Mouse (Mus musculus): ENCODE data around the gene Sh3rf3.

Sh3rf3 gene

GRCm38 (mm10) chr10:58974138-58974537, 161.0 kb downstream of the Sh3rf3 start:
- in situ Hi-C loops (cut with MboI; ENCODE audit: unreplicated experiment in 2 of 2), result no loop called here

DNA sequence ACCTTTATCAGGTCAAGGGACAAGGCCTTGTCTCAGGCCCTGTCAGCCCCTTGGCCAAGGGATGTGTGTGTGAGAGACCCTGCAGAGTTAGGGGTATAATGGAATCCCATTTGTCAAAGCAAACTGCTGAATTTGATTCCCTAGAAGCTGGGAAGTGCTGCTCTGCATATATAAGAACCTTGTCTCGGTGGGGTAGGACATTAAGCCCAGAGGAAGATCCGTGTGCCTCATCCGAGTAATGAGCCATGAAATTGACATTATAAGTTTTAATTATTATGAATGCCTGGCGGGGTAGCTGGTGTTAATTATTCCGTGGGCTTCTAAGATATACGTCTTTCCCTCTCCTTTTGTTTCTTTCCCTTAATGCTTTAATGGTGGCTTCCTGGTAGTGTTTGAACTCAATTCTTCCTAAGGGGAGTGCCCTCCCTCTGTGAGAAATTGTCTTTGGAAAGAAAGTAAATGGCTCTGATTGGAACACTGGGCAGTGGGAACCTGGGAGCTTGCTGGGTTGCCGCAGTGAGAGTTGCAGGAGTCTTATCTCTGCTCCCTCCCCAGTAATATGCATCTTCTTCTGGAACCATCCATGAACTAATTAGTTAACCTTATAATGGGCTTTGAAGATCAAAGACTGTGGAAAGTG, 166.3 kb downstream of the Sh3rf3 start:
- in situ Hi-C loops (cut with MboI; ENCODE audit: unreplicated experiment in 2 of 2), result no loop called here

DNA sequence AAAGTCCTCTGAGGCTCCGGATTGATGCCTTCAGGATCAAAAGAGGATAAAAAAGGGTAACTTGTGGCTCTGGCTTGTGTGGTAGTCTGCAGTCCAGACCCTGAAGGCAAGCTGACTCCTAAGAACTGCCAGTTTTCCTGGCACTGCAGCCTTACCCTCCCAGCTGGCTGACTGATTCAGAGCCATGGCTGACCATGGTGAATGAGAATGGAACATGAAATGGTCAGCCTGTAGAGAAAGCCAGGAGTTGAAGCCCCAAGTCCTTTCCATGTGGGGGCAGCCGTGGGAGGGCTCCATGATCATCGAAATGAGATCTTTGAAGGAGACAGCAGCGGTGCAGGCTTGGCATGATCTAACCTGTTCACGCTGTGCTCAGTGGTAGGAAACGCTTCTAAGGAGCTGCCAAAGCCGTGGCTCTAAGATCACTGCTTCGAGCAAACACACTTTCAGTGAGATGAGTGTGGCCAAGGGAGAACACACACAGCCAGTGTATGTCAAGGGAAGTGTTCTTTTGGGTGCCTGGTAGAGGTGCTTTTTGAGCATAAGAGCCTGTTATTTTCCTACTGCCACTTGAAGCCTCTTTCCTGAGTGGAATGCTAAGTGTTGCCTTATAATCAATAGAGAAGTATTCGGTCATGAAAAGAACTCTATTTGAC, 168.6 kb downstream of the Sh3rf3 start:
- in situ Hi-C loops (cut with MboI; ENCODE audit: unreplicated experiment in 2 of 2), result no loop called here

DNA sequence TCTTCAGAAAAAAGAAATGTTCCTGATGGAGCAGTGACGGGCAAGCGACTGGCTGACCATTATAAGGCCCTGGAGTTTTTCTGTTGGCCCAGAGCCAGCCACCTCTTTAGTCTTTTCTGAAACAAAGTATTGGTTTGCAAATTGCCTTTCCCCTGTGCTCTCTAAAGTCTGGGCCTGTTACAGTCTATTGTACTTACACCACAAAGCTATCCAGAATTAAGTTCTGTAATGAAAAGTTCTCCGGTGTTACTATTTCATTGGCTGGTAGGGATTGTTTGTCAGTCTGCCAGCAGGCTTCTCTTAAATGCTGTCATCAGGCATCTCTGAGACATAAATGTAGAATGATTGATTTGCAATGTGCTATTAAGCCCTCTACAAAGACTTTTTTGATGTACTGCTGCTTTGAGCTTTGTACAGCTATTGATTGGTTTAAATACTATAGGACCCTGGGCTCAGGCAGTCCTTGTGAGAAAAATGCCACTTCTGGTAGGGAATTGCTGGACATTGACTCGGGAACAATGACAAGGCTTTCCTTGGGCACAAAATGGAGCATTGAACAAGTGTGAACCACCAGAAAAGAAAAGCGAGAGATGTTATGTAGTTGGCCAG, 169.5 kb downstream of the Sh3rf3 start:
- in situ Hi-C loops (cut with MboI; ENCODE audit: unreplicated experiment in 2 of 2), result no loop called here

GRCm38 (mm10) chr10:58991611-58992010, 178.5 kb downstream of the Sh3rf3 start:
- in situ Hi-C loops (cut with MboI; ENCODE audit: unreplicated experiment in 2 of 2), result no loop called here

- in situ Hi-C loops (cut with MboI; ENCODE audit: unreplicated experiment in 2 of 2), result no loop called here
These were observed 181.6 kb downstream of the Sh3rf3 start for GRCm38 (mm10) chr10:58994726-58995125.

DNA sequence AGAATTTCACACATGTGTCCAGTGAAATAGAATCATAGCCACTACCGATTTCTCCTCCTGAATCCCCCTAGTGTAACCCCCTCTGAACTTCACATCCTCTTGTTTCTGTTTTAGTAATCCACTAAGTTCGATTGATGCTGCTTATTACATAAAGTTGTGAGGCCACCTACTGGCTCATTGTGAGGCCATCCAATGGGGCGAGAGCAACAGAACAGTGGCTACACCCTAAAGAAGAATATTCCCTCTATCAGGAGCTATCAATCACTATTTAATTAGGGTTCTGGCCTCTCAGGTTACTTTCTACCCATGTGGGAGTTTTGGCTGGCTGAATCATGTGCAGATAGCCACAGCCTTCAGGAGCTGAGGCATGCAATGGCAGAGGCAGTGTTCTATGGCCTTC, 182.0 kb downstream of the Sh3rf3 start:
- in situ Hi-C loops (cut with MboI; ENCODE audit: unreplicated experiment in 2 of 2), result no loop called here

DNA sequence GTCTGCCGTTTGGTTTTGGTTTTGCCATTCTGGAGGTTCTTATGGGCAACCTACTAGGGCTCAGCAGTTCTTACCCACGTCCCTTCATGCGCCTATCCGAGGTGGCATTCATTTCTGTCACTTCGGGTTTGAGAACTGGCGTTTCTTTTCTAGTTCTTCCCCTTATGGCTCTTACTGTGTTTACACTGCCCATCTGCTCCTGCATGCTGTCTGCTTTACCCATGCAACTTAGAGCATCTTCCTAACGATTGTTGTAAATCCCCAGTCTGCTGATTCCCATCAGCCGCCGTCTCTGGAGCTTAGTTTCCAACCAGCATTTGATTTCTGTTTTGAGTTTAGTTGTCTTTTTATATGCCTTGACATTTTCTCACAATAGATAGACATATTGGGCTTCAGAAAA, 189.2 kb downstream of the Sh3rf3 start:
- in situ Hi-C loops (cut with MboI; ENCODE audit: unreplicated experiment in 2 of 2), result no loop called here

DNA sequence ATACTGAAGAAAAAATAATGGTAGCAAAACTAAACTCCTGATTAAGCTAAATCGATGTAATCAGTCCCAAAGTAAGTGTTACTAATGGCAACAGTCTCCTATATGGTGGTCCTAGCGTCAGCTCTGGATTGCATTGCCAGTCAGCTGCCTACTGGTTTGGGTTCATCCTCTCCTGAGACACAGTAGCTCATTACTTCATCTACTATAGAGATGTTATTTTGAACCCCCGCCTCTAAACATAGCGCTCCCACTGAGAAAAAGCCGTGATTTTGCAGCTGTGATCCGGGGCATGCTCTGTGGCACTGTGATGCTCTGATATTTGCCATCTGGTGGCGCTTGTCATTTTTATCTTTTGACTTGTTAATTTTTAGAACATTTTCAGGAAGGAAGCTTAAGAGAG, 198.3 kb downstream of the Sh3rf3 start:
- in situ Hi-C loops (cut with MboI; ENCODE audit: unreplicated experiment in 2 of 2), result no loop called here

- in situ Hi-C loops (cut with MboI; ENCODE audit: unreplicated experiment in 2 of 2), result no loop called here
These were observed 200.5 kb downstream of the Sh3rf3 start for GRCm38 (mm10) chr10:59013618-59014017.

- in situ Hi-C loops (cut with MboI; ENCODE audit: unreplicated experiment in 2 of 2), result no loop called here
These were observed 206.3 kb downstream of the Sh3rf3 start for GRCm38 (mm10) chr10:59019302-59019973.

- in situ Hi-C loops (cut with MboI; ENCODE audit: unreplicated experiment in 2 of 2), result no loop called here
These were observed 237.3 kb downstream of the Sh3rf3 start for GRCm38 (mm10) chr10:59050434-59050833.

DNA sequence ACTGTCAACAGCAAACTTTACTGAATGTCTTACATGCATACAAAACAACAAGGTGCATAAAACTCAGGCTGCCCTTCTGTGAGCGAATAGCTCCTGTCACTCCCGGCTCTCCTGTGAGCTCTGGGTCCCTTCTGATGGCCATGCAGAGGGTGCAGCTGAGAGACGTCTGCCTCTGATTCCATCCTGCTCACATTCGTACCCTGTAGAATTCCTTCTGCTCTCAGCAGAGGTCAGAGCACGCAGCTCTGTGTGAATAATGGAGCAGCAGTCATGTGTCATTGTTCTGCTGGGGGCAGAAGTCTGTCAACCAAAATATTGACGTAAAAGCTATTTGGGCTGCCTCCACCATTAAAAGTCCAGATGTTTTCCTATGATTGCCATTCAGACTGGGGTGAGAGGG, 243.1 kb downstream of the Sh3rf3 start:
- in situ Hi-C loops (cut with MboI; ENCODE audit: unreplicated experiment in 2 of 2), result no loop called here

DNA sequence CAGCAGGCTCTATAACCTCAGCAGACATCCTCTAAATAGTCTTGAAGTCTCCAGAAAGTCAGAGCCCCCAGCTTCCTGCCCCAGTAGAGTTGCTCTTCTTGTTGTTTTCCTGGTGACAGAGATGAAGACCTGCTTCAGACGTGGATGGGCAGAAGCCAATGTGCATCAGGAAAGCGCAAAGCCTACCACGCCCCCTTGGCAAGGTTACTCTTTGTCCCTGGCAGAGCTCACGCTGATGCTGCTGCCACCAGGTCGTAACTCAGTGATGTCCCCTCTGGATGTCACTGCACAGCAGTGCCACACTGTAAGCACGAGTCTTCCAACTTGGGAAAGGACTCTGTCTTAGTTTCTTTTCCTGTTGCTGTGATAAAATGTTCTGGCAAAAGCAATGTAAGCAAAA, 253.6 kb downstream of the Sh3rf3 start:
- in situ Hi-C loops (cut with MboI; ENCODE audit: unreplicated experiment in 2 of 2), result no loop called here

DNA sequence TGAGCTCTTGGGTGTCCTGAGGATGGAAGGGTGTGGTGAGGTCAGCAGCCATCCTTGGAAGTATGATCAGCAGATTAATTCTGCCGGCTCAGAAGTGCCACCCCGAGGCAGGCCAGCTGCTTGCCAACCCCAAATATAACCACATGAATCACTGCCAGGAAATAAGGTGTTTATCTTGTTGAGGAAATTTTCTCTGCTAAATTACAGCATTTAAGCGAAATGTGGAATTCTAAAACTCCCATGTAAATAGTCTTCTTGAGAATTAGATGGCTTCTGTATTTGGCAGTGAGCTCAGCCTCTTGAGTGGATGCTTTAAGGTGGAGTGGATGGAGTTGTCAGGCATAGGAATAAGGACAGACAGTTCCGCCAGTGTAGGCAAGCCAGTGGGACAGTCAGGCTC, 259.7 kb downstream of the Sh3rf3 start:
- in situ Hi-C loops (cut with MboI; ENCODE audit: unreplicated experiment in 2 of 2), result no loop called here

DNA sequence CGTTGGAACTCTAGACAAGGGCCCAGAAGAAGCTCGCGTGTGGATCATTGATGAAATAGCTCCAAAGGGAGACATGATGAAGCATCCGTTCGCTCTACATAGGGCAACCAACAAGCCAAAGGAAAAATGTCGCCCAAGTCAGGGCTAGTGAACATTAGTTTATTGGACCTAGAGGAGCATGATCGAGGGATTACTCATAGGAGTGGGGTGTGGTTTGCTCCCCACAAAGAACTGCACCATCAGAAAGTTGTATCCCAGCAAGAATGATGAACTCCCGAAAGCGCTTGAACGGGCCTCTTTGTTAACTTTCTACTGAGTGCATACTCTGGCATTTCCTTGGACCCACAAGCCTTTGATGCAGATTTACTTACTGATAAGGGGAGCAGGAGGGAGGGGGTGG, 263.5 kb downstream of the Sh3rf3 start:
- in situ Hi-C loops (cut with MboI; ENCODE audit: unreplicated experiment in 2 of 2), result no loop called here

GRCm38 (mm10) chr10:59077909-59078308, 264.8 kb downstream of the Sh3rf3 start:
- in situ Hi-C loops (cut with MboI; ENCODE audit: unreplicated experiment in 2 of 2), result no loop called here

DNA sequence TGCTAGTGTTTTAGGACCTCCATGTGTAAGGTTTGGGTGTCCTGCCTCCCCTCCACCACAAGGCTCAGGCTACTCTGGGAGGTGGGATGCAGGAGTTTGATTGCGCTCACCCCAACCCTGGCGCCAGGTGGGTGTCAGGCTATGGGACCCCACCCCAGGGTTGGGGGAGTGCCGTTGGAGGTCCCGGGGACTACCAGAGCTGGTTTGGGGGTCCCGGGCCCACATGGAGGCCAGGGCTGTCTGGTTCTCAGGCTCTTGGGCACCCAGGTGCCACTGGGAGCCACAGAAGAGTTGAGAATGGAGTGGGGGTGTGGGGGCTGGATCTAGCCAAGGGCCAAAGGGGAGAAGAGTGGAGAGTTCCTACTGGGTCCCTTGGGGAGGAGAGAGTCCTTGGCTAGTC, 272.4 kb downstream of the Sh3rf3 start:
- in situ Hi-C loops (cut with MboI; ENCODE audit: unreplicated experiment in 2 of 2), result no loop called here

GRCm38 (mm10) chr10:59086578-59086977, 273.4 kb downstream of the Sh3rf3 start:
- in situ Hi-C loops (cut with MboI; ENCODE audit: unreplicated experiment in 2 of 2), result no loop called here

GRCm38 (mm10) chr10:59089861-59090621, 276.9 kb downstream of the Sh3rf3 start:
- in situ Hi-C loops (cut with MboI; ENCODE audit: unreplicated experiment in 2 of 2), result no loop called here

DNA sequence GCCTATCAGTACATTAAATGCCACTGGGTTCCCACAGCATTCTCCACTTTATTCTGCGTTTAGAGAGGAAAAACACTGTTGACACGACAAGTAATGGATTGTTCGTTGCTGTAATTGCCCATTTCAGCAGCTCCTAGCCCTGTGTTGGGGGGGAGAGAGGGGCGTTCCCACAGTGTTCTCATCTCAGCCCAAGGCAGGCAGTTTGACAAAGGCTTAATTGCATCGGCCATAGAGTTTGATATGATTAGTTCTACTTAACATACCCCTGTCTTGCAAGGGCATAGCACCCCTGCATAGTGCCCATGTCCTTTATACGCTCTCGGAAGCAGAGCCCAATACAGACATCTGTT, 277.4 kb downstream of the Sh3rf3 start:
- in situ Hi-C loops (cut with MboI; ENCODE audit: unreplicated experiment in 2 of 2), result no loop called here

Measured in v-Abl transformed pro-B cells (cell line).